Mouse (Mus musculus) hindbrain, embryonic 10.5 days (tissue): Measurements from ENCODE around the gene Galnt7. TPM values are rescaled to one million over a fixed set of nuclear protein-coding genes. Genes with fewer than 3 reads are reported as not detected.
"Not testable (repeated sequence)": the region's sequence is repeated elsewhere in the genome, so short reads cannot be mapped to it uniquely, and the experiment has no call there.

Experiments
- DNase-seq: peaks from one replicate; pipeline ENCODE4 v3.0.0-alpha.2; 2017; ENCODE audit warnings: low spot score
- H3K27ac ChIP-seq: fragments of 300-500 bp; sonication (generic); 2 replicates; pipeline ENCODE4 v1.5.1; 2016; ENCODE audit warnings: mild to moderate bottlenecking, moderate library complexity
- H3K27me3 ChIP-seq: fragments of 300-500 bp; sonication (generic); 2 replicates; pipeline ENCODE4 v1.6.1; 2016; ENCODE audit warnings: mild to moderate bottlenecking; ENCODE audit not compliant: poor library complexity, insufficient read depth, severe bottlenecking
- H3K36me3 ChIP-seq: fragments of 300-500 bp; sonication (generic); 2 replicates; pipeline ENCODE4 v1.6.1; 2016; ENCODE audit warnings: mild to moderate bottlenecking, moderate library complexity
- H3K4me1 ChIP-seq: fragments of 300-500 bp; sonication (generic); replicated peaks from 2 replicates; pipeline ENCODE4 v1.6.1; 2016; ENCODE audit warnings: mild to moderate bottlenecking
- H3K4me3 ChIP-seq: fragments of 300-500 bp; sonication (generic); 2 replicates; pipeline ENCODE4 v1.5.1; 2016; ENCODE audit warnings: mild to moderate bottlenecking, moderate library complexity
- H3K9me3 ChIP-seq: fragments of 300-500 bp; sonication (generic); 2 replicates; pipeline ENCODE4 v1.6.1; 2016; ENCODE audit warnings: mild to moderate bottlenecking, moderate library complexity
- WGBS: fragments of 180-500 bp; shearing (Covaris S2); methylation state at CpG from one replicate; pipeline ENCODE4 v1.1.7; 2016; 5-methylcytosine and 5-hydroxymethylcytosine counted together
- polyA plus RNA-seq: library from polyadenylated mRNA; unstranded; fragments of >200 nt; fragmentation: Nextera tagmentation; extraction: Ambion mirVana; gene quantifications from 2 replicates; pipeline ENCODE4 v1.2.1, GENCODE M21; 2016

Gene Galnt7
- polyA plus RNA-seq, 1 experiment from 2014 or later = 14.7 TPM

- 94% methylated on average over 11 of the region's 11 CpGs for WGBS
- DNase-seq = no peak
- Histone ChIP-seq H3K4me1 (0 out of 2 replicates have a peak, but pooled peaks cover 3% of the 10 kb centered on the region), H3K4me3 (no peak overlapping the region), H3K9me3 (no peaks in the 10 kb centered on the region), H3K36me3 (peaks cover 7% of the 10 kb centered on the region), H3K27me3 (no peaks in the 10 kb centered on the region), H3K27ac (no peak overlapping the region)
These were observed 111.9 kb downstream of the Galnt7 start for GRCm38 (mm10) chr8:57540951-57541350.

GRCm38 (mm10) chr8:57540110-57540838, 112.6 kb downstream of the Galnt7 start:
- no peak overlapping the region for H3K4me3 ChIP-seq
- H3K9me3 ChIP-seq = no peaks in the 10 kb centered on the region
- WGBS = 48% methylated on average over 12 of the region's 12 CpGs
- peak; percentile 63 for DNase-seq
- no peak overlapping the region for H3K27ac ChIP-seq
- H3K4me1 ChIP-seq = 0 out of 2 replicates have a peak, but pooled peaks cover 3% of the 10 kb centered on the region
- H3K27me3 ChIP-seq = no peaks in the 10 kb centered on the region
- peaks cover 14% of the 10 kb centered on the region for H3K36me3 ChIP-seq

GRCm38 (mm10) chr8:57538601-57539000, 114.2 kb downstream of the Galnt7 start:
- Histone ChIP-seq H3K36me3 (peaks cover 26% of the 10 kb centered on the region), H3K27ac (no peak overlapping the region), H3K4me3 (no peak overlapping the region), H3K4me1 (no peaks in the 10 kb centered on the region), H3K27me3 (no peaks in the 10 kb centered on the region), H3K9me3 (no peaks in the 10 kb centered on the region)
- 90% methylated on average over 7 of the region's 7 CpGs for WGBS
- no peak for DNase-seq

- no peak for DNase-seq
- Histone ChIP-seq H3K9me3 (no peaks in the 10 kb centered on the region), H3K4me1 (no peaks in the 10 kb centered on the region), H3K4me3 (no peak overlapping the region), H3K27me3 (no peaks in the 10 kb centered on the region), H3K36me3 (peaks cover 26% of the 10 kb centered on the region), H3K27ac (no peak overlapping the region)
- 95% methylated on average over 6 of the region's 6 CpGs for WGBS
These were observed 116.7 kb downstream of the Galnt7 start for GRCm38 (mm10) chr8:57536167-57536566.

- H3K36me3 ChIP-seq = peaks cover 26% of the 10 kb centered on the region
- 82% methylated on average over 4 of the region's 4 CpGs for WGBS
- no peak overlapping the region for H3K27ac ChIP-seq
- no peak for DNase-seq
- no peaks in the 10 kb centered on the region for H3K27me3 ChIP-seq
- no peaks in the 10 kb centered on the region for H3K4me1 ChIP-seq
- no peaks in the 10 kb centered on the region for H3K9me3 ChIP-seq
- no peak overlapping the region for H3K4me3 ChIP-seq
These were observed 118.3 kb downstream of the Galnt7 start for GRCm38 (mm10) chr8:57534495-57534894.

- WGBS = 93% methylated on average over 4 of the region's 4 CpGs
- no peaks in the 10 kb centered on the region for H3K27me3 ChIP-seq
- no peak overlapping the region for H3K27ac ChIP-seq
- H3K4me1 ChIP-seq = no peaks in the 10 kb centered on the region
- H3K36me3 ChIP-seq = peaks cover 27% of the 10 kb centered on the region
- no peaks in the 10 kb centered on the region for H3K9me3 ChIP-seq
- no peak overlapping the region for H3K4me3 ChIP-seq
- DNase-seq = no peak
These were observed 119.7 kb downstream of the Galnt7 start for GRCm38 (mm10) chr8:57533106-57533505.

GRCm38 (mm10) chr8:57532223-57532622, 120.6 kb downstream of the Galnt7 start:
- H3K4me1 ChIP-seq = no peaks in the 10 kb centered on the region
- WGBS = 64% methylated on average over 2 of the region's 2 CpGs
- peaks cover 35% of the 10 kb centered on the region for H3K36me3 ChIP-seq
- H3K27me3 ChIP-seq = no peaks in the 10 kb centered on the region
- DNase-seq = no peak
- no peaks in the 10 kb centered on the region for H3K9me3 ChIP-seq
- H3K27ac ChIP-seq = no peak overlapping the region
- H3K4me3 ChIP-seq = no peak overlapping the region

GRCm38 (mm10) chr8:57530666-57531349, 122.0 kb downstream of the Galnt7 start:
- H3K4me3 ChIP-seq = no peak overlapping the region
- H3K27ac ChIP-seq = no peak overlapping the region
- DNase-seq = peak; percentile 62
- H3K36me3 ChIP-seq = peaks cover 37% of the 10 kb centered on the region
- H3K9me3 ChIP-seq = no peaks in the 10 kb centered on the region
- H3K4me1 ChIP-seq = no peaks in the 10 kb centered on the region
- no peaks in the 10 kb centered on the region for H3K27me3 ChIP-seq
- WGBS = 37% methylated on average over 15 of the region's 15 CpGs

- no peaks in the 10 kb centered on the region for H3K27me3 ChIP-seq
- H3K9me3 ChIP-seq = no peaks in the 10 kb centered on the region
- WGBS = 91% methylated on average over 13 of the region's 13 CpGs
- no peak for DNase-seq
- no peaks in the 10 kb centered on the region for H3K4me1 ChIP-seq
- no peak overlapping the region for H3K27ac ChIP-seq
- peaks cover 34% of the 10 kb centered on the region for H3K36me3 ChIP-seq
- no peak overlapping the region for H3K4me3 ChIP-seq
These were observed 122.6 kb downstream of the Galnt7 start for GRCm38 (mm10) chr8:57530238-57530637.

GRCm38 (mm10) chr8:57528036-57528435, 124.8 kb downstream of the Galnt7 start:
- no peaks in the 10 kb centered on the region for H3K9me3 ChIP-seq
- 96% methylated on average over 1 of the region's 1 CpGs for WGBS
- peaks cover 25% of the 10 kb centered on the region for H3K36me3 ChIP-seq
- no peak for DNase-seq
- H3K4me3 ChIP-seq = no peak overlapping the region
- H3K27ac ChIP-seq = no peak overlapping the region
- H3K27me3 ChIP-seq = no peaks in the 10 kb centered on the region
- no peaks in the 10 kb centered on the region for H3K4me1 ChIP-seq

- no peaks in the 10 kb centered on the region for H3K4me1 ChIP-seq
- H3K27me3 ChIP-seq = no peaks in the 10 kb centered on the region
- no peaks in the 10 kb centered on the region for H3K9me3 ChIP-seq
- peaks cover 40% of the 10 kb centered on the region for H3K36me3 ChIP-seq
- DNase-seq = no peak
- WGBS = 92% methylated on average over 12 of the region's 12 CpGs
- H3K27ac ChIP-seq = no peak overlapping the region
- H3K4me3 ChIP-seq = no peak overlapping the region
These were observed 132.5 kb downstream of the Galnt7 start for GRCm38 (mm10) chr8:57520186-57520786.

GRCm38 (mm10) chr8:57517723-57518122, 135.1 kb downstream of the Galnt7 start:
- Histone ChIP-seq H3K4me1 (peaks cover 6% of the 10 kb centered on the region), H3K9me3 (no peaks in the 10 kb centered on the region), H3K4me3 (no peak overlapping the region), H3K36me3 (peaks cover 57% of the 10 kb centered on the region), H3K27ac (no peak overlapping the region), H3K27me3 (no peaks in the 10 kb centered on the region)
- DNase-seq = no peak
- 92% methylated on average over 3 of the region's 3 CpGs for WGBS

- not testable (repeated sequence) for H3K9me3 ChIP-seq, DNase-seq, H3K27me3 ChIP-seq, H3K4me3 ChIP-seq, H3K4me1 ChIP-seq, H3K27ac ChIP-seq
- 95% methylated on average over 5 of the region's 5 CpGs for WGBS
- peaks cover 57% of the 10 kb centered on the region for H3K36me3 ChIP-seq
These were observed 136.1 kb downstream of the Galnt7 start for GRCm38 (mm10) chr8:57516685-57517084.
